Mouse (Mus musculus) cerebellum, adult 2 months (tissue): ENCODE data around the gene Tatdn3.

Experiments used
- CTCF ChIP-seq: fragments of 200-500 bp; IDR thresholded peaks from 2 replicates; pipeline ENCODE4 v1.5.1; 2011; ENCODE audit warnings: low read depth, mild to moderate bottlenecking, control low read depth, low read length, moderate library complexity, borderline replicate concordance; ENCODE audit not compliant: insufficient read depth
- POLR2A ChIP-seq: fragments of 200-500 bp; IDR thresholded peaks from 2 replicates; pipeline ENCODE4 v1.6.1; 2011; ENCODE audit warnings: low read length, control low read depth, borderline replicate concordance; ENCODE audit not compliant: insufficient read depth

GRCm38 (mm10) chr1:191021016-191021415 lies 41.7 kb downstream of the Tatdn3 start:
- TF ChIP-seq CTCF, result no peak
- TF ChIP-seq POLR2A, result no peak
